Mouse (Mus musculus): Measurements from ENCODE around the gene 6030468B19Rik. TPM values are rescaled to one million over a fixed set of nuclear protein-coding genes. Genes with fewer than 3 reads are reported as not detected.

6030468B19Rik gene
- polyA plus RNA-seq, 1 experiment from 2014 or later, result 0.69 TPM

- H3K27ac ChIP-seq (replicated peaks), result no peak overlapping the region
- peaks cover 77% of the 10 kb centered on the region for H3K36me3 ChIP-seq (replicated peaks)
- no peak overlapping the region for H3K4me3 ChIP-seq
- 98% methylated on average over 1 of the region's 1 CpGs for WGBS
- H3K9me3 ChIP-seq, result no peaks in the 10 kb centered on the region
- H3K4me1 ChIP-seq, result peaks cover 21% of the 10 kb centered on the region
- H3K27me3 ChIP-seq (replicated peaks; ENCODE audit: low read depth, poor library complexity, severe bottlenecking), result peaks cover 29% of the 10 kb centered on the region
- no peak for DNase-seq (ENCODE audit: low spot score)
Measured at GRCm38 (mm10) chr11:117855975-117856374, 58.5 kb downstream of the 6030468B19Rik start.

Other genes with a start within 250 kb of the 6030468B19Rik start
- 13.9 and 15.2 TPM in 2 replicates for gene Tnrc6c, start 143.4 kb upstream of the 6030468B19Rik start, polyA plus RNA-seq (2016; fragmentation: Nextera tagmentation; extraction: Ambion mirVana)
- 1.2 and 1.4 TPM in 2 replicates for gene Tmc8, start 15.6 kb upstream of the 6030468B19Rik start, polyA plus RNA-seq (2016; fragmentation: Nextera tagmentation; extraction: Ambion mirVana)
- gene Tmc6, start 15.5 kb upstream of the 6030468B19Rik start, polyA plus RNA-seq (2016; fragmentation: Nextera tagmentation; extraction: Ambion mirVana), result 16.6 and 19.8 TPM in 2 replicates
- 0.28 and 0.41 TPM in 2 replicates for gene Gm20708, start 12.0 kb downstream of the 6030468B19Rik start, polyA plus RNA-seq (2016; fragmentation: Nextera tagmentation; extraction: Ambion mirVana)
- 27.7 and 29.9 TPM in 2 replicates for gene Syngr2, start 12.0 kb downstream of the 6030468B19Rik start, polyA plus RNA-seq (2016; fragmentation: Nextera tagmentation; extraction: Ambion mirVana)
- gene Afmid, start 28.3 kb downstream of the 6030468B19Rik start, polyA plus RNA-seq (2016; fragmentation: Nextera tagmentation; extraction: Ambion mirVana), result 3.5 and 4.8 TPM in 2 replicates
- 156 and 161 TPM in 2 replicates for gene Tk1, start 28.4 kb downstream of the 6030468B19Rik start, polyA plus RNA-seq (2016; fragmentation: Nextera tagmentation; extraction: Ambion mirVana)
- 405 and 416 TPM in 2 replicates for gene Birc5, start 51.6 kb downstream of the 6030468B19Rik start, polyA plus RNA-seq (2016; fragmentation: Nextera tagmentation; extraction: Ambion mirVana)
- 0.10 TPM in 1 of 2 replicates, not detected in the other for gene Tmem235, start 63.1 kb downstream of the 6030468B19Rik start, polyA plus RNA-seq (2016; fragmentation: Nextera tagmentation; extraction: Ambion mirVana)
- gene Tha1, start 75.8 kb downstream of the 6030468B19Rik start, polyA plus RNA-seq (2016; fragmentation: Nextera tagmentation; extraction: Ambion mirVana), result 2.5 and 3.1 TPM in 2 replicates
- gene Socs3, start 172.4 kb downstream of the 6030468B19Rik start, polyA plus RNA-seq (2016; fragmentation: Nextera tagmentation; extraction: Ambion mirVana), result 13.6 and 16.7 TPM in 2 replicates
- gene Pgs1, start 188.6 kb downstream of the 6030468B19Rik start, polyA plus RNA-seq (2016; fragmentation: Nextera tagmentation; extraction: Ambion mirVana), result 43.5 and 44.6 TPM in 2 replicates

Measured in embryonic facial prominence, embryonic 10.5 days (tissue).